Mouse (Mus musculus): ENCODE data around the gene Mrpl27. TPM values are rescaled to one million over a fixed set of nuclear protein-coding genes. Genes with fewer than 3 reads are reported as not detected.
"Not testable (repeated sequence)": the region's sequence is repeated elsewhere in the genome, so short reads cannot be mapped to it uniquely, and the experiment has no call there.

The Mrpl27 gene
- polyA plus RNA-seq, 1 experiment: 59.9 TPM

- H3ac ChIP-seq (ENCODE audit: control insufficient read depth, insufficient read length): no peak overlapping the region
- H3K79me2 ChIP-seq (ENCODE audit: control insufficient read depth, insufficient read depth): no peaks in the 10 kb centered on the region
- H3K36me3 ChIP-seq (ENCODE audit: control insufficient read depth, insufficient read depth): no peaks in the 10 kb centered on the region
- no peak overlapping the region for H3K4me2 ChIP-seq (ENCODE audit: low read depth)
- no peaks in the 10 kb centered on the region for H3K27me3 ChIP-seq (ENCODE audit: control insufficient read depth, insufficient read depth, insufficient read length)
- TF ChIP-seq TCF3 (IDR thresholded peaks at IDR 0.05; ENCODE audit: insufficient read length, low read depth): no peak
- TF ChIP-seq MYOD1 (IDR thresholded peaks at IDR 0.05; ENCODE audit: control insufficient read depth in 1 of 3, insufficient read length in 2 of 3, low read depth in 2 of 3): no peak
- TF ChIP-seq MYOG (IDR thresholded peaks at IDR 0.05; ENCODE audit: control insufficient read depth in 1 of 3, insufficient read depth in 1 of 3, insufficient read length in 2 of 3, low read depth in 2 of 3): no peak
- no peak for TF ChIP-seq E2F4 (IDR thresholded peaks at IDR 0.05; ENCODE audit: insufficient read depth)
- TF ChIP-seq POLR2A (IDR thresholded peaks at IDR 0.05; ENCODE audit: insufficient read length, low read depth): no peak
- TF ChIP-seq SRF (IDR thresholded peaks at IDR 0.05; ENCODE audit: control insufficient read depth, insufficient read length, low read depth): no peak
- TF ChIP-seq POLR2AphosphoS2 (IDR thresholded peaks at IDR 0.05; ENCODE audit: insufficient read length, low read depth): no peak
- no peak for TF ChIP-seq MAX (IDR thresholded peaks at IDR 0.05; ENCODE audit: low read depth)
- TF ChIP-seq TCF12 (IDR thresholded peaks at IDR 0.05; ENCODE audit: insufficient read depth, poor library complexity, severe bottlenecking): no peak
- no peak for TF ChIP-seq USF1 (IDR thresholded peaks at IDR 0.05; ENCODE audit: low read depth)
- TF ChIP-seq CEBPB (IDR thresholded peaks at IDR 0.05; ENCODE audit: insufficient read depth, poor library complexity, severe bottlenecking): no peak
- TF ChIP-seq REST (IDR thresholded peaks at IDR 0.05; ENCODE audit: insufficient read depth, insufficient read length): no peak
- H3K4me3 ChIP-seq: no peak overlapping the region
Observed at GRCm38 (mm10) chr11:94682427-94682826, 28.9 kb downstream of the Mrpl27 start.

- Histone ChIP-seq H3ac (ENCODE audit: control insufficient read depth, insufficient read length) (no peak overlapping the region), H3K36me3 (ENCODE audit: control insufficient read depth, insufficient read depth) (no peaks in the 10 kb centered on the region), H3K79me2 (ENCODE audit: control insufficient read depth, insufficient read depth) (no peaks in the 10 kb centered on the region), H3K27me3 (ENCODE audit: control insufficient read depth, insufficient read depth, insufficient read length) (no peaks in the 10 kb centered on the region), H3K4me2 (ENCODE audit: low read depth) (no peak overlapping the region), H3K4me3 (no peak overlapping the region)
- TF ChIP-seq USF1 (IDR thresholded peaks at IDR 0.05; ENCODE audit: low read depth) (no peak), MYOG (IDR thresholded peaks at IDR 0.05; ENCODE audit: control insufficient read depth in 1 of 3, insufficient read depth in 1 of 3, insufficient read length in 2 of 3, low read depth in 2 of 3) (no peak), POLR2AphosphoS2 (IDR thresholded peaks at IDR 0.05; ENCODE audit: insufficient read length, low read depth) (no peak), TCF3 (IDR thresholded peaks at IDR 0.05; ENCODE audit: insufficient read length, low read depth) (no peak)
Observed at GRCm38 (mm10) chr11:94687178-94687577, 33.6 kb downstream of the Mrpl27 start.

GRCm38 (mm10) chr11:94692502-94692901 lies 38.9 kb downstream of the Mrpl27 start:
- not testable (repeated sequence) for H3K27me3 ChIP-seq (ENCODE audit: control insufficient read depth, insufficient read depth, insufficient read length); H3K79me2 ChIP-seq (ENCODE audit: control insufficient read depth, insufficient read depth); H3K4me2 ChIP-seq (ENCODE audit: low read depth); H3K4me3 ChIP-seq; H3ac ChIP-seq (ENCODE audit: control insufficient read depth, insufficient read length); H3K36me3 ChIP-seq (ENCODE audit: control insufficient read depth, insufficient read depth)

- Histone ChIP-seq H3K36me3 (ENCODE audit: control insufficient read depth, insufficient read depth) (no peaks in the 10 kb centered on the region), H3K4me3 (no peak overlapping the region), H3K27me3 (ENCODE audit: control insufficient read depth, insufficient read depth, insufficient read length) (no peaks in the 10 kb centered on the region), H3K79me2 (ENCODE audit: control insufficient read depth, insufficient read depth) (no peaks in the 10 kb centered on the region), H3ac (ENCODE audit: control insufficient read depth, insufficient read length) (no peak overlapping the region), H3K4me2 (ENCODE audit: low read depth) (no peak overlapping the region)
- TF ChIP-seq CEBPB (IDR thresholded peaks at IDR 0.05; ENCODE audit: insufficient read depth, poor library complexity, severe bottlenecking) (no peak), MAX (IDR thresholded peaks at IDR 0.05; ENCODE audit: low read depth) (no peak), USF1 (IDR thresholded peaks at IDR 0.05; ENCODE audit: low read depth) (no peak), E2F4 (IDR thresholded peaks at IDR 0.05; ENCODE audit: insufficient read depth) (no peak), MYOD1 (IDR thresholded peaks at IDR 0.05; ENCODE audit: control insufficient read depth in 1 of 3, insufficient read length in 2 of 3, low read depth in 2 of 3) (no peak), REST (IDR thresholded peaks at IDR 0.05; ENCODE audit: insufficient read depth, insufficient read length) (no peak), TCF12 (IDR thresholded peaks at IDR 0.05; ENCODE audit: insufficient read depth, poor library complexity, severe bottlenecking) (no peak), SRF (IDR thresholded peaks at IDR 0.05; ENCODE audit: control insufficient read depth, insufficient read length, low read depth) (no peak), MYOG (IDR thresholded peaks at IDR 0.05; ENCODE audit: control insufficient read depth in 1 of 3, insufficient read depth in 1 of 3, insufficient read length in 2 of 3, low read depth in 2 of 3) (no peak)
Observed at GRCm38 (mm10) chr11:94695508-94695907, 41.9 kb downstream of the Mrpl27 start.

- Histone ChIP-seq H3K4me3 (no peak overlapping the region), H3K4me2 (ENCODE audit: low read depth) (no peak overlapping the region), H3K27me3 (ENCODE audit: control insufficient read depth, insufficient read depth, insufficient read length) (no peaks in the 10 kb centered on the region), H3K36me3 (ENCODE audit: control insufficient read depth, insufficient read depth) (no peaks in the 10 kb centered on the region), H3ac (ENCODE audit: control insufficient read depth, insufficient read length) (no peak overlapping the region), H3K79me2 (ENCODE audit: control insufficient read depth, insufficient read depth) (no peaks in the 10 kb centered on the region)
- TF ChIP-seq REST (IDR thresholded peaks at IDR 0.05; ENCODE audit: insufficient read depth, insufficient read length): no peak
- no peak for TF ChIP-seq POLR2A (IDR thresholded peaks at IDR 0.05; ENCODE audit: insufficient read length, low read depth)
- TF ChIP-seq E2F4 (IDR thresholded peaks at IDR 0.05; ENCODE audit: insufficient read depth): no peak
- no peak for TF ChIP-seq MYOD1 (IDR thresholded peaks at IDR 0.05; ENCODE audit: control insufficient read depth in 1 of 3, insufficient read length in 2 of 3, low read depth in 2 of 3)
- no peak for TF ChIP-seq POLR2AphosphoS2 (IDR thresholded peaks at IDR 0.05; ENCODE audit: insufficient read length, low read depth)
- TF ChIP-seq TCF3 (IDR thresholded peaks at IDR 0.05; ENCODE audit: insufficient read length, low read depth): no peak
- TF ChIP-seq USF1 (IDR thresholded peaks at IDR 0.05; ENCODE audit: low read depth): no peak
- no peak for TF ChIP-seq TCF12 (IDR thresholded peaks at IDR 0.05; ENCODE audit: insufficient read depth, poor library complexity, severe bottlenecking)
- no peak for TF ChIP-seq CEBPB (IDR thresholded peaks at IDR 0.05; ENCODE audit: insufficient read depth, poor library complexity, severe bottlenecking)
- no peak for TF ChIP-seq MAX (IDR thresholded peaks at IDR 0.05; ENCODE audit: low read depth)
- TF ChIP-seq SRF (IDR thresholded peaks at IDR 0.05; ENCODE audit: control insufficient read depth, insufficient read length, low read depth): no peak
Observed at GRCm38 (mm10) chr11:94697140-94697539, 43.6 kb downstream of the Mrpl27 start.

Data from myocyte (in vitro differentiated cells).